Mouse (Mus musculus): ENCODE results near the gene 2010111I01Rik. TPM values are rescaled to one million over a fixed set of nuclear protein-coding genes. Genes with fewer than 3 reads are reported as not detected.

The 2010111I01Rik gene
- polyA plus RNA-seq, 1 experiment, result not detected

GRCm38 (mm10) chr13:63246332-63246940 lies 281.7 kb downstream of the 2010111I01Rik start:
- H3K4me1 ChIP-seq (ENCODE audit: control insufficient read depth, insufficient read depth, low read length), result peaks cover 34% of the 10 kb centered on the region
- no peak overlapping the region for H3K4me3 ChIP-seq (ENCODE audit: insufficient read depth, low read depth, low read length)
- WGBS, result 75% methylated on average over 12 of the region's 12 CpGs
- H3K27ac ChIP-seq (ENCODE audit: insufficient read depth, low read depth, low read length), result peak overlapping the region; percentile 29; the same call in 1 of the 2 replicates
- no peak for TF ChIP-seq POLR2A (IDR thresholded peaks at IDR 0.05; ENCODE audit: insufficient read depth, low read depth, low read length)

- TF ChIP-seq CTCF (IDR thresholded peaks at IDR 0.05; ENCODE audit: insufficient read depth, low read depth, low read length) (no peak), POLR2A (IDR thresholded peaks at IDR 0.05; ENCODE audit: insufficient read depth, low read depth, low read length) (no peak)
- Histone ChIP-seq H3K27ac (ENCODE audit: insufficient read depth, low read depth, low read length) (no peak overlapping the region), H3K4me1 (ENCODE audit: control insufficient read depth, insufficient read depth, low read length) (peaks cover 32% of the 10 kb centered on the region), H3K4me3 (ENCODE audit: insufficient read depth, low read depth, low read length) (no peak overlapping the region)
- whole genome bisulfite sequencing, result 56% methylated on average over 7 of the region's 7 CpGs
Measured at GRCm38 (mm10) chr13:63247041-63247440, 282.3 kb downstream of the 2010111I01Rik start.

- 94% methylated on average over 11 of the region's 11 CpGs for WGBS
- H3K4me3 ChIP-seq (ENCODE audit: insufficient read depth, low read depth, low read length), result no peak overlapping the region
- H3K4me1 ChIP-seq (ENCODE audit: control insufficient read depth, insufficient read depth, low read length), result peaks cover 29% of the 10 kb centered on the region
- TF ChIP-seq POLR2A (IDR thresholded peaks at IDR 0.05; ENCODE audit: insufficient read depth, low read depth, low read length), result no peak
- TF ChIP-seq CTCF (IDR thresholded peaks at IDR 0.05; ENCODE audit: insufficient read depth, low read depth, low read length), result no peak
- no peak overlapping the region for H3K27ac ChIP-seq (ENCODE audit: insufficient read depth, low read depth, low read length)
Measured at GRCm38 (mm10) chr13:63247631-63248030, 282.9 kb downstream of the 2010111I01Rik start.

- H3K4me1 ChIP-seq (ENCODE audit: control insufficient read depth, insufficient read depth, low read length), result peaks cover 32% of the 10 kb centered on the region
- no peak overlapping the region for H3K4me3 ChIP-seq (ENCODE audit: insufficient read depth, low read depth, low read length)
- no peak overlapping the region for H3K27ac ChIP-seq (ENCODE audit: insufficient read depth, low read depth, low read length)
- 87% methylated on average over 10 of the region's 10 CpGs for WGBS
- TF ChIP-seq POLR2A (IDR thresholded peaks at IDR 0.05; ENCODE audit: insufficient read depth, low read depth, low read length) (no peak), CTCF (IDR thresholded peaks at IDR 0.05; ENCODE audit: insufficient read depth, low read depth, low read length) (no peak)
Measured at GRCm38 (mm10) chr13:63248318-63248717, 283.6 kb downstream of the 2010111I01Rik start.

GRCm38 (mm10) chr13:63249171-63249570 lies 284.5 kb downstream of the 2010111I01Rik start:
- Histone ChIP-seq H3K4me1 (ENCODE audit: control insufficient read depth, insufficient read depth, low read length) (peaks cover 32% of the 10 kb centered on the region), H3K27ac (ENCODE audit: insufficient read depth, low read depth, low read length) (no peak overlapping the region), H3K4me3 (ENCODE audit: insufficient read depth, low read depth, low read length) (no peak overlapping the region)
- TF ChIP-seq CTCF (IDR thresholded peaks at IDR 0.05; ENCODE audit: insufficient read depth, low read depth, low read length) (no peak), POLR2A (IDR thresholded peaks at IDR 0.05; ENCODE audit: insufficient read depth, low read depth, low read length) (no peak)
- 78% methylated on average over 7 of the region's 7 CpGs for WGBS

GRCm38 (mm10) chr13:63249741-63250431 lies 285.2 kb downstream of the 2010111I01Rik start:
- H3K4me3 ChIP-seq (ENCODE audit: insufficient read depth, low read depth, low read length), result no peak overlapping the region
- no peak for TF ChIP-seq POLR2A (IDR thresholded peaks at IDR 0.05; ENCODE audit: insufficient read depth, low read depth, low read length)
- TF ChIP-seq CTCF (IDR thresholded peaks at IDR 0.05; ENCODE audit: insufficient read depth, low read depth, low read length), result no peak
- no peak overlapping the region for H3K27ac ChIP-seq (ENCODE audit: insufficient read depth, low read depth, low read length)
- peaks cover 29% of the 10 kb centered on the region for H3K4me1 ChIP-seq (ENCODE audit: control insufficient read depth, insufficient read depth, low read length)
- WGBS, result 55% methylated on average over 8 of the region's 8 CpGs

GRCm38 (mm10) chr13:63250441-63250980 lies 285.8 kb downstream of the 2010111I01Rik start:
- TF ChIP-seq CTCF (IDR thresholded peaks at IDR 0.05; ENCODE audit: insufficient read depth, low read depth, low read length), result no peak
- TF ChIP-seq POLR2A (IDR thresholded peaks at IDR 0.05; ENCODE audit: insufficient read depth, low read depth, low read length), result no peak
- WGBS, result 90% methylated on average over 8 of the region's 8 CpGs
- Histone ChIP-seq H3K4me1 (ENCODE audit: control insufficient read depth, insufficient read depth, low read length) (peaks cover 30% of the 10 kb centered on the region), H3K4me3 (ENCODE audit: insufficient read depth, low read depth, low read length) (no peak overlapping the region), H3K27ac (ENCODE audit: insufficient read depth, low read depth, low read length) (no peak overlapping the region)

GRCm38 (mm10) chr13:63251118-63251889 lies 286.6 kb downstream of the 2010111I01Rik start:
- Histone ChIP-seq H3K4me1 (ENCODE audit: control insufficient read depth, insufficient read depth, low read length) (peaks cover 34% of the 10 kb centered on the region), H3K27ac (ENCODE audit: insufficient read depth, low read depth, low read length) (peak overlapping the region; percentile 64), H3K4me3 (ENCODE audit: insufficient read depth, low read depth, low read length) (peak overlapping the region; percentile 20; the same call in 1 of the 2 replicates)
- TF ChIP-seq POLR2A (IDR thresholded peaks at IDR 0.05; ENCODE audit: insufficient read depth, low read depth, low read length), result no peak
- no peak for TF ChIP-seq CTCF (IDR thresholded peaks at IDR 0.05; ENCODE audit: insufficient read depth, low read depth, low read length)
- 31% methylated on average over 12 of the region's 12 CpGs for WGBS
